Mouse (Mus musculus): ENCODE results near the gene Chrm3.

- TF ChIP-seq CTCF (IDR thresholded peaks at IDR 0.05; ENCODE audit: borderline replicate concordance, extremely low read depth, insufficient read depth, insufficient read length) = no peak
- no peak for TF ChIP-seq POLR2A (IDR thresholded peaks at IDR 0.05; ENCODE audit: borderline replicate concordance, extremely low read depth, insufficient read depth, insufficient read length, poor library complexity, severe bottlenecking)
Observed at GRCm38 (mm10) chr13:10359516-10360198, 990 bp downstream of the Chrm3 start.

Measured in brain, embryonic 14.5 days (tissue).